Mouse (Mus musculus): Measurements from ENCODE around the gene Eya3. TPM values are rescaled to one million over a fixed set of nuclear protein-coding genes. Genes with fewer than 3 reads are reported as not detected.
A peak's percentile ranks its signal among the peaks of the same experiment; 100 is the strongest.
"Not testable (repeated sequence)": the region's sequence is repeated elsewhere in the genome, so short reads cannot be mapped to it uniquely, and the experiment has no call there.

Gene Eya3
- total RNA-seq (2021), result 10 to 100 TPM; 11.2 to 15.5 TPM
- long read RNA-seq, experiment 1, full-length matches to known transcripts, result 1 of 3 reads
- long read RNA-seq, experiment 1, partial matches to known transcripts, result 0 of 3 reads
- long read RNA-seq, experiment 1, other reads (novel, unspliced or antisense), result 2 of 3 reads
- long read RNA-seq, experiment 2, full-length matches to known transcripts, result 1 of 7 reads
- long read RNA-seq, experiment 2, partial matches to known transcripts, result 0 of 7 reads
- long read RNA-seq, experiment 2, other reads (novel, unspliced or antisense), result 6 of 7 reads

- DNase-seq, result peak; percentile 97
- H3K27ac ChIP-seq, result peak within 1 kb of the TSS; percentile 96
- peak within 1 kb of the TSS; percentile 100 for H3K4me3 ChIP-seq
- no peak for TF ChIP-seq CTCF (IDR thresholded peaks at IDR 0.05)
- intact Hi-C loops (cut with DNase I), result no loop called here
Measured at GRCm38 (mm10) chr4:132638461-132639190, at the start of gene Eya3. TSS of gene Eya3 (plus strand) at chr4:132638987.

- Histone ChIP-seq H3K27ac (no peak overlapping the region), H3K4me3 (no peak overlapping the region)
- no peak for TF ChIP-seq CTCF (IDR thresholded peaks at IDR 0.05)
- DNase-seq, result no peak
- intact Hi-C loops (cut with DNase I), result no loop called here
Measured at GRCm38 (mm10) chr4:132590642-132591041, 48.1 kb upstream of the Eya3 start.

GRCm38 (mm10) chr4:132592958-132593357 lies 45.8 kb upstream of the Eya3 start:
- intact Hi-C loops (cut with DNase I), result no loop called here

GRCm38 (mm10) chr4:132594191-132594590 lies 44.6 kb upstream of the Eya3 start:
- no peak for TF ChIP-seq CTCF (IDR thresholded peaks at IDR 0.05)
- H3K4me3 ChIP-seq, result no peak overlapping the region
- no peak for DNase-seq
- intact Hi-C loops (cut with DNase I), result no loop called here
- H3K27ac ChIP-seq, result peak overlapping the region; percentile 38; the same call in 1 of the 2 replicates

More at GRCm38 (mm10) chr4:132592958-132593357, 45.8 kb upstream of the Eya3 start:
- Histone ChIP-seq H3K4me3 (no peak overlapping the region), H3K27ac (peak overlapping the region; percentile 20)
- DNase-seq, result no peak
- TF ChIP-seq CTCF (IDR thresholded peaks at IDR 0.05), result no peak

GRCm38 (mm10) chr4:132598861-132599260 lies 39.9 kb upstream of the Eya3 start:
- Histone ChIP-seq H3K27ac (no peak overlapping the region), H3K4me3 (no peak overlapping the region)
- no peak for TF ChIP-seq CTCF (IDR thresholded peaks at IDR 0.05)
- intact Hi-C loops (cut with DNase I), result no loop called here
- no peak for DNase-seq

GRCm38 (mm10) chr4:132599764-132600163 lies 39.0 kb upstream of the Eya3 start:
- H3K4me3 ChIP-seq, result no peak overlapping the region
- no peak overlapping the region; the same call in 1 of the 2 replicates for H3K27ac ChIP-seq
- TF ChIP-seq CTCF (IDR thresholded peaks at IDR 0.05), result no peak
- no peak for DNase-seq
- intact Hi-C loops (cut with DNase I), result no loop called here

- TF ChIP-seq CTCF (IDR thresholded peaks at IDR 0.05), result no peak
- intact Hi-C loops (cut with DNase I), result no loop called here
- Histone ChIP-seq H3K4me3 (no peak overlapping the region), H3K27ac (no peak overlapping the region)
- DNase-seq, result peak; percentile 27
Measured at GRCm38 (mm10) chr4:132600465-132600864, 38.3 kb upstream of the Eya3 start.

GRCm38 (mm10) chr4:132601242-132601641 lies 37.5 kb upstream of the Eya3 start:
- H3K27ac ChIP-seq; H3K4me3 ChIP-seq; intact Hi-C loops (cut with DNase I); DNase-seq: not testable (repeated sequence)

GRCm38 (mm10) chr4:132603468-132603867 lies 35.3 kb upstream of the Eya3 start:
- no peak for DNase-seq
- intact Hi-C loops (cut with DNase I), result no loop called here
- Histone ChIP-seq H3K4me3 (no peak overlapping the region), H3K27ac (no peak overlapping the region)
- no peak for TF ChIP-seq CTCF (IDR thresholded peaks at IDR 0.05)

GRCm38 (mm10) chr4:132605816-132606215 lies 33.0 kb upstream of the Eya3 start:
- Histone ChIP-seq H3K4me3 (no peak overlapping the region), H3K27ac (peak overlapping the region; percentile 43)
- TF ChIP-seq CTCF (IDR thresholded peaks at IDR 0.05), result no peak
- intact Hi-C loops (cut with DNase I), result no loop called here
- no peak for DNase-seq

- intact Hi-C loops (cut with DNase I), result no loop called here
- no peak for DNase-seq
- Histone ChIP-seq H3K4me3 (no peak overlapping the region), H3K27ac (peak overlapping the region; percentile 71)
- no peak for TF ChIP-seq CTCF (IDR thresholded peaks at IDR 0.05)
Measured at GRCm38 (mm10) chr4:132608147-132608546, 30.6 kb upstream of the Eya3 start.

- intact Hi-C loops (cut with DNase I), result no loop called here
- DNase-seq, result no peak
- H3K27ac ChIP-seq, result no peak overlapping the region
- TF ChIP-seq CTCF (IDR thresholded peaks at IDR 0.05), result no peak
- no peak overlapping the region for H3K4me3 ChIP-seq
Measured at GRCm38 (mm10) chr4:132610301-132610984, 28.3 kb upstream of the Eya3 start.

GRCm38 (mm10) chr4:132611320-132611719 lies 27.5 kb upstream of the Eya3 start:
- Histone ChIP-seq H3K4me3 (no peak overlapping the region), H3K27ac (no peak overlapping the region)
- no peak for DNase-seq
- intact Hi-C loops (cut with DNase I), result no loop called here
- no peak for TF ChIP-seq CTCF (IDR thresholded peaks at IDR 0.05)
